Mouse (Mus musculus): ENCODE results near the gene Ergic1. TPM values are rescaled to one million over a fixed set of nuclear protein-coding genes. Genes with fewer than 3 reads are reported as not detected.

The Ergic1 gene
- polyA plus RNA-seq, 1 experiment from 2014 or later: 35.2 TPM

DNA sequence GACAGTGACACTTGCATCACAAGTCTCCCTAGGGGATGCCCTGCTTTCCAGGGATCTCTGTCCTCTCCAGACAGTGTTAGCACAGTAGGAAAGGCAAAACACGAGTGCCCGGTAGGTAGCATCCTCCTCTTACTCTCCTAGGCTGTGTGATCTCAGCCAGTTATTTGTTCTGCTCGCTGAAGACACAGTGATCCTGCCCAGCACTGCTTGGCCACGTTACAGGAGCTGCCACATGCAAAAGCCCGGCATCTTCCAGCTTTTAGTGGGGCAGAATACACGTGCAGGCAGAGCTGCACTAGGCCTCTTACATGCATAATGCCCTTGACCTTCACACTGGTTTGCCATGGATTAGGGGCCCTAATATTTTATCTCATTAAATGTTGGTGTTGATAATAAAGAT is 58.3 kb downstream of the Ergic1 start:
- Histone ChIP-seq H3K4me1 (replicated peaks) (peaks cover 10% of the 10 kb centered on the region), H3K4me3 (replicated peaks) (no peak overlapping the region), H3K27ac (no peak overlapping the region), H3K27me3 (no peaks in the 10 kb centered on the region), H3K9me3 (replicated peaks) (no peaks in the 10 kb centered on the region), H3K4me2 (no peak overlapping the region), H3K36me3 (peaks cover 30% of the 10 kb centered on the region), H3K9ac (no peak overlapping the region)
- DNase-seq (no peak), ATAC-seq (ENCODE audit: low read depth) (no peak)
- WGBS (ENCODE audit: insufficient replicate concordance): 75% methylated on average over 6 of the region's 6 CpGs

DNA sequence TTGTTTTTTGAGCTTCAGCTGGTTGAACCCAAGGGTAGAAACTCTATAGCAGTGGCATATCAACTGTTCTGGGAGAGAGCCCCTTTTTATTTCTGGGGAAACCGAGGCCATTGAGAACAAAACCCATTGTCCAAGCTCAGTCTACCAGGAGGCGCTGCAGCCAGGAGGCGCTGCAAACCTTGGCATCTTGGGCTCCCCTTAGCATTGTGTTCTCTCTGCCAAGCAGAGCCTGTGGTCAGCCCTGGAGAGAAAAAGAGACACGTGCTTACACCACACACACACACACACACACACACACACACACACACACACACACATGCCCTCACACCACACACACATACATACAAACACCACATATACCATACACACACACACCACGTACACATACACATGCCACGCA is 59.0 kb downstream of the Ergic1 start:
- H3K4me3 ChIP-seq (replicated peaks): no peak overlapping the region
- no peak for DNase-seq
- no peak overlapping the region for H3K27ac ChIP-seq
- H3K4me1 ChIP-seq (replicated peaks): peaks cover 10% of the 10 kb centered on the region
- no peak overlapping the region for H3K9ac ChIP-seq
- peaks cover 32% of the 10 kb centered on the region for H3K36me3 ChIP-seq
- no peak overlapping the region for H3K4me2 ChIP-seq
- H3K27me3 ChIP-seq: no peaks in the 10 kb centered on the region
- ATAC-seq (ENCODE audit: low read depth): no peak
- WGBS (ENCODE audit: insufficient replicate concordance): 78% methylated on average over 6 of the region's 6 CpGs
- no peaks in the 10 kb centered on the region for H3K9me3 ChIP-seq (replicated peaks)

DNA sequence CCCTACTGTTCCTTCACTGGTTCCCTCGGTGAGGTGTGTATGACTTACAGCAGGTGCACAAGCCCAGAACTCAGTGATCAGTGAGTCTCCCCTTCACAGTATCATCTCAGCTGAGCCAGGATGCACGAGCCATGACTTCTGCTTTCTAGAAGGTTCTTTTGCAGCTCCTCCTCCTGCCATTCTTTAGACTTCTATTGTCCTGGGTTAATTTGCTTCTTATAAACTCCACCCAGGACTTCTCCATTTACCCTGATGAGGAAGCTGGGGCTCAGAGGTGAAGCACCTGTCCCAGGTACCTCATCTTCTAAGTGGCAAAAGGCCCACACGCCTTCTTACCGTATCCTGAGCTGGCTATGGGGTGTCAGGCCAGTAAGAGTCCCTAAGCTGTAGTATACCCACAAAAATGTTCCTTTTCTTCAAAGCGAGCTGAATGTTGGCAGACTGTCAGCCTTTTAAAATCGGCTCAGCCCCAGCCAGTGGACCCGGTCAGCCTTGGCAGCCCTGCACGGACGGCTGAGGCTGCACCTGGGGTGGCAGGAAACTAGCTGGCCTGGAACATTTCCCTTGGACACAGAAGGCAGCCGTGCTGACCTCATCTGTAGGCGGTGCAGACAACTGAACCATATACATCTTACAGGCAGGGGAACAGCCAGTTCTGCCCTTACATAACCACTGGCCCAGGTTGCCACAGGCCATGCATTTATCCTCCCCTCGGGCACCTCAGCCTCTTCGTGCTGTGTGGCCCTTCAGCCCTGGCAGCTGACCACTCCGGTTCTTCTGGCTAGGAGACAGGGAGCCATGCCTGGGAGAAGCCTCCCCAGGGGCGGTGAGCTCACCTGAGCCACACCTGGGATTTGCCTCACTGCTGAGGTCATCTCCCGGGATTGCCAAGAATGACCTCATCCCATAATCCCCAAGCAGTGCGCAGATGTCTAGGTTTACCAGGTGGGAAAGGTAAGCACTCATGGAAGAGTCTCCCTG is 59.8 kb downstream of the Ergic1 start:
- H3K4me2 ChIP-seq: no peak overlapping the region
- H3K27ac ChIP-seq: no peak overlapping the region
- no peaks in the 10 kb centered on the region for H3K27me3 ChIP-seq
- no peaks in the 10 kb centered on the region for H3K9me3 ChIP-seq (replicated peaks)
- H3K9ac ChIP-seq: no peak overlapping the region
- H3K4me1 ChIP-seq (replicated peaks): peaks cover 10% of the 10 kb centered on the region
- no peak for ATAC-seq (ENCODE audit: low read depth)
- 79% methylated on average over 17 of the region's 17 CpGs for WGBS (ENCODE audit: insufficient replicate concordance)
- no peak for DNase-seq
- no peak overlapping the region for H3K4me3 ChIP-seq (replicated peaks)
- H3K36me3 ChIP-seq: peaks cover 32% of the 10 kb centered on the region

DNA sequence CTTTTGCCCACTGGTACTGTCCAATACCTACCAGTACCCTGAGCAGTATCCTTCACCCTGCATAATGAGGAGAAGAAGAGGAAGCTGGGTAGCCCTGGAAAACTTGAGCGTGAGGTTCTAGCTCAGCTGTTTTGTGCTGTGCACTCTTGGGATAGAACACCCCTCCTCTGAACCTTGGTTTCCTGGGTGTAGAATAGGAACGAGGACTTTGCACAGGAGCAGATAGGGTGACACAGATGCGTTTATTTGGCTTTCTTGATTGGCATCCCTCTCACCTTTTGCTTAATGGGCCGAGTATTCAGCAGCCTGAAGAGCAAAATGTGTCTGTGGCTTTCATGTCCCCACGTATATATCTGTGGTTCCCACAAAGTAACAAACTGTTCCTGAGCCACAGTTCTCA is 60.6 kb downstream of the Ergic1 start:
- H3K4me2 ChIP-seq: no peak overlapping the region
- DNase-seq (no peak), ATAC-seq (ENCODE audit: low read depth) (no peak)
- H3K27ac ChIP-seq: no peak overlapping the region
- WGBS (ENCODE audit: insufficient replicate concordance): 64% methylated on average over 5 of the region's 5 CpGs
- H3K4me1 ChIP-seq (replicated peaks): peaks cover 5% of the 10 kb centered on the region
- H3K9ac ChIP-seq: no peak overlapping the region
- peaks cover 32% of the 10 kb centered on the region for H3K36me3 ChIP-seq
- no peak overlapping the region for H3K4me3 ChIP-seq (replicated peaks)
- no peaks in the 10 kb centered on the region for H3K27me3 ChIP-seq
- no peaks in the 10 kb centered on the region for H3K9me3 ChIP-seq (replicated peaks)

DNA sequence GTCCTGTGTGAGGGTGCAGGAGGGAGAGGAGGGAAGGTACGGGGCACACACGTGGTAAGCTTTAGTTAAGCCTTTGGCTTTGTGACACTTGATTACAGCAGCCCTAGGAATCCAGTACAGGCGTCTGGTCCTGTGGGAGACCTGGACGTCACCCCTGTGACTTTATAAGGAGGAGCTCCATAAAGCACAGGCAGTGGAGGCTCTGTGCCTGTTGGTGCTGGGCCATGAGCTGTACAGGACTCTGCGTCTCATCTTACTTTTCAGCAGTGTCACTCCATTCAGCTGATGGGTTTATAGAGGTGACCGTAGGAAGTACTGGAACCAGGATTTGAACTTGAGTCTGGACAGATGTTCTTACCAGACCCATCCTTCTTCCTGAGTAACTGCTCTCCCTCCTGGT is 62.7 kb downstream of the Ergic1 start:
- H3K4me1 ChIP-seq (replicated peaks): no peaks in the 10 kb centered on the region
- H3K4me3 ChIP-seq (replicated peaks): no peak overlapping the region
- no peaks in the 10 kb centered on the region for H3K27me3 ChIP-seq
- ATAC-seq (ENCODE audit: low read depth) (no peak), DNase-seq (no peak)
- no peak overlapping the region for H3K4me2 ChIP-seq
- H3K9me3 ChIP-seq (replicated peaks): no peaks in the 10 kb centered on the region
- H3K27ac ChIP-seq: no peak overlapping the region
- peaks cover 46% of the 10 kb centered on the region for H3K36me3 ChIP-seq
- H3K9ac ChIP-seq: no peak overlapping the region
- 76% methylated on average over 6 of the region's 6 CpGs for WGBS (ENCODE audit: insufficient replicate concordance)

DNA sequence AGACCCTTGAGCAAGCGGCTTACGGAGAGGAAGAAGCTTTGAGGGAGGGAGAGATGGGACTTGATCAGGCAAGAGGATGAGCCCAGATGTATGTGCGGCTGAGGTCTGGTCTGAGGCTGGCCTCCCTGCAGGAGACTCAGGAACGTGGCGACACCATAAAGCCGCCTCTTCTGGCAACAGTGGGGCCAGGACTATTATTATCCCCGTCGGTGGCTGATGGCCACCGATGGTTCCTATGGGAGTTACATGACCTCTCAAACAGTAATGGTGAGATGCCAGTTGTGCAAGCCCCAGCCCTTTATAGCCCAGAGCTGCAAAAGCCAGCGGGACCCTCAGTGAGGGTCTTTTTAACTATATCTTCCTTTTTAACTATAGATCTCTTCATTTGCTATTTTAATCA is 63.7 kb downstream of the Ergic1 start:
- no peak for DNase-seq
- H3K9ac ChIP-seq: no peak overlapping the region
- no peak for ATAC-seq (ENCODE audit: low read depth)

DNA sequence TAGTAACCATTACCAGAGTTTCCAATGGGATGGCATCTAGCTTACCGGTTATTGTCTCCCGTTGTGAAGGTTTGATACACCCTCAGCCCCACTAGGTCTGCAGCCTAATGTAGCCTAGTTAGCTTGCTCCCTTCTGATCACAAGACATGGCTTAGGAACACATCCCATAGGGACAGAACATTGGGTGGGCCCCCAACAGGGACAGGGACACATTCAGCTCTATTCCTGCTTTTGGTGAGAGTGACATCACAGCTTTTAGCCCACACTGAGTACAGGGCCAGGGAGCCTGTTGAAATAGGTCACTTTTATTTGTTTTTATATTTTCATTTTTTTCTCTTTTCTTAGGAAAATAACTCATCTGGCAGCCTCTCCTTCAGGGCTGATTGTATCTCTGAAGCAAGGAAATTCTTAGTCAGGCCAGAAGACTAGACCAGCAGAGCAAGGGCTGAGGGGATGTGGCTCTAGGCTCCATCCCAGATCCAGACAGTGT is 64.3 kb downstream of the Ergic1 start:
- Histone ChIP-seq H3K27ac (no peak overlapping the region), H3K27me3 (no peaks in the 10 kb centered on the region), H3K4me3 (replicated peaks) (no peak overlapping the region), H3K4me1 (replicated peaks) (no peaks in the 10 kb centered on the region), H3K4me2 (no peak overlapping the region), H3K9ac (no peak overlapping the region), H3K36me3 (peaks cover 60% of the 10 kb centered on the region), H3K9me3 (replicated peaks) (no peaks in the 10 kb centered on the region)
- ATAC-seq (ENCODE audit: low read depth): no peak
- no peak for DNase-seq
- 89% methylated on average over 2 of the region's 2 CpGs for WGBS (ENCODE audit: insufficient replicate concordance)

More for the DNA sequence above, 63.7 kb downstream of the Ergic1 start:
- no peaks in the 10 kb centered on the region for H3K9me3 ChIP-seq (replicated peaks)
- H3K27me3 ChIP-seq: no peaks in the 10 kb centered on the region
- no peak overlapping the region for H3K4me2 ChIP-seq
- H3K4me1 ChIP-seq (replicated peaks): no peaks in the 10 kb centered on the region
- no peak overlapping the region for H3K4me3 ChIP-seq (replicated peaks)
- 88% methylated on average over 10 of the region's 10 CpGs for WGBS (ENCODE audit: insufficient replicate concordance)
- peaks cover 56% of the 10 kb centered on the region for H3K36me3 ChIP-seq
- H3K27ac ChIP-seq: no peak overlapping the region

DNA sequence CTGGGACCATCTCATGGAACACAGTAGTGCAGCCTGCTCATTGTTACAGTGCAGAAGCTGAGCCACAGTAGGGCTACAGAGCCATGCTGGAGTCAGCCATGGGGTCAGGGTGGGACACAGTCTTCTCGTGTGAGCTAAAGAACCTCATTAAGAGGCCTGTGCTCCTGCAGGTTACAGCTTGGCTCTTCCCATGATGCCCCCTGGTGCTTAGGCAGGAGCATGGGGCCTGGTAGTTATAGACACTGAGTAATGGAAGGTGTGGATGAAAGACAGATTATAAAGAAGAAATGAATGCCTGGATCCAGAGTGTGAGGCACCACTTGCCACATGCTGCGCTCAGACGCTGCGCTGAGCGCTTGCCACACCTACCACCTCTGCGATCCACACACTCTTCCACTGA is 67.2 kb downstream of the Ergic1 start:
- H3K9me3 ChIP-seq (replicated peaks): no peaks in the 10 kb centered on the region
- no peak overlapping the region for H3K4me2 ChIP-seq
- no peak overlapping the region for H3K9ac ChIP-seq
- no peaks in the 10 kb centered on the region for H3K4me1 ChIP-seq (replicated peaks)
- no peak for DNase-seq
- no peak for ATAC-seq (ENCODE audit: low read depth)
- no peak overlapping the region for H3K4me3 ChIP-seq (replicated peaks)
- H3K27ac ChIP-seq: no peak overlapping the region
- H3K27me3 ChIP-seq: no peaks in the 10 kb centered on the region
- H3K36me3 ChIP-seq: peaks cover 71% of the 10 kb centered on the region
- 86% methylated on average over 6 of the region's 6 CpGs for WGBS (ENCODE audit: insufficient replicate concordance)

DNA sequence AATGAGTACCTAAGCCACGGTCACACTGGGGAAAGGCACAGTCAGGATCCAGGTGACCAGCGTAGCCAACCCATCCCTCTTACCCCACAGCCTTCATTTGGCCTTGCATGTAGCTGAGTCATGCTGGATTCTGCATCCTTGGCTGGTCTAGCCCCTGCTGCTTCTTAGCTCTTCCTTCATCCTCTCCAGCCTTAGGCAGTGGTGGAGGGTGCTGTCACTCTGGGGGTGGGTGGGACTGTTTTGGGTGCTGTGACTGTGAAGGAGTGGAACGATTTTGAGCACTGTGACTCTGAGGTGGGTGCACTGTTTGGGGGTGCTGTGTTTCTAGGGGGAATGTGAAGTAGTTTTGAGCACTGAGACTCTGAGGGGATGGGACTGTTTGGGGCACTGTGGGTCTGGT is 67.6 kb downstream of the Ergic1 start:
- no peaks in the 10 kb centered on the region for H3K4me1 ChIP-seq (replicated peaks)
- H3K4me3 ChIP-seq (replicated peaks): no peak overlapping the region
- no peaks in the 10 kb centered on the region for H3K9me3 ChIP-seq (replicated peaks)
- no peak for ATAC-seq (ENCODE audit: low read depth)
- no peak overlapping the region for H3K27ac ChIP-seq
- no peaks in the 10 kb centered on the region for H3K27me3 ChIP-seq
- H3K4me2 ChIP-seq: no peak overlapping the region
- H3K36me3 ChIP-seq: peaks cover 72% of the 10 kb centered on the region
- no peak for DNase-seq
- no peak overlapping the region for H3K9ac ChIP-seq
- 86% methylated on average over 3 of the region's 3 CpGs for WGBS (ENCODE audit: insufficient replicate concordance)

DNA sequence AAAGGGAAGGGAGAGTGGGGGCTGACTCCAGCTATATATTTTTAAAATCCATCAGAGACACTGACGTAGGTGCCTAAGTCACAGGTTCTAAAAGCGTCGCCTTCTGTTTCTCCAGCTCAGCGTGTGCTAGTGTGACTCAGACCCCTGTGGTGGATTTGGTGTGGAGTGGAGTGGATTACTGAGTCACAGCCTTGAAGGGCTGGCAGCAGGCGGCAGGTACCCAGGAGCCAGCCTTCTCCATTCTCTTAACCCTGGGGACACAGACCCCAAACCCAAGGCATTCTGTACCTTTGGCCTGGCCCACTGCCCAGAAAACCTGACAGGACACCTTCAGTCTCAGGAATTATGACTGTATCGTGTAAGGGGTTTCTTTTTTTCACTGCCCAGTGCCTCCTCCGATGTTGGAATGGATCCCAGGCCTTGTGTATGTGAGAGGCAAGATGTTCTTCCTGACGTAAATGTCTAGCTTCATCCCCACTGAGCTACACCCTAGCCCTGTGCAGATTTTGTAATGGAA is 70.6 kb downstream of the Ergic1 start:
- DNase-seq (no peak), ATAC-seq (ENCODE audit: low read depth) (no peak)
- Histone ChIP-seq H3K36me3 (peaks cover 72% of the 10 kb centered on the region), H3K4me3 (replicated peaks) (no peak overlapping the region), H3K9ac (no peak overlapping the region), H3K9me3 (replicated peaks) (no peaks in the 10 kb centered on the region), H3K4me2 (no peak overlapping the region), H3K27ac (no peak overlapping the region), H3K4me1 (replicated peaks) (peaks cover 10% of the 10 kb centered on the region), H3K27me3 (no peaks in the 10 kb centered on the region)
- WGBS (ENCODE audit: insufficient replicate concordance): 75% methylated on average over 8 of the region's 8 CpGs

DNA sequence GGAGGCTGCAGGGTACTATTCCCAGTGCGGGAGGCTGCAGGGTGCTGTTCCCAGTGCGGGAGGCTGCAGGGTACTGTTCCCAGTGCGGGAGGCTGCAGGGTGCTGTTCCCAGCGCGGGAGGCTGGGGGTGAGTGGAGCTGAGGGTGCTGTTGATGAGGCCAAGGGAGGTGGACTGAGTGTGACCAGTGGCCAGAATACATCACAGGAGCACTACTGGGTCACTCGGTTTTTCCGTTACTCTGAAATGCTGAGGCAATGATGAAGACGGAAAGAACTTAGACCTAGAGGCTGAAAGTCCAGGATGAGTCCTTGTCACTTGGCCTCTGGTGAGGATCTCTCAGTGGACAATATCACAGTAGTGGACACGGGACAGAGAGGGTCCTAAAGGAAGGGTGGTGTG is 71.9 kb downstream of the Ergic1 start:
- Histone ChIP-seq H3K9ac (no peak overlapping the region), H3K4me2 (no peak overlapping the region), H3K4me3 (replicated peaks) (no peak overlapping the region), H3K4me1 (replicated peaks) (peaks cover 18% of the 10 kb centered on the region), H3K36me3 (peaks cover 59% of the 10 kb centered on the region), H3K9me3 (replicated peaks) (no peaks in the 10 kb centered on the region), H3K27me3 (no peaks in the 10 kb centered on the region), H3K27ac (no peak overlapping the region)
- DNase-seq (no peak), ATAC-seq (ENCODE audit: low read depth) (no peak)
- WGBS (ENCODE audit: insufficient replicate concordance): 84% methylated on average over 9 of the region's 9 CpGs

DNA sequence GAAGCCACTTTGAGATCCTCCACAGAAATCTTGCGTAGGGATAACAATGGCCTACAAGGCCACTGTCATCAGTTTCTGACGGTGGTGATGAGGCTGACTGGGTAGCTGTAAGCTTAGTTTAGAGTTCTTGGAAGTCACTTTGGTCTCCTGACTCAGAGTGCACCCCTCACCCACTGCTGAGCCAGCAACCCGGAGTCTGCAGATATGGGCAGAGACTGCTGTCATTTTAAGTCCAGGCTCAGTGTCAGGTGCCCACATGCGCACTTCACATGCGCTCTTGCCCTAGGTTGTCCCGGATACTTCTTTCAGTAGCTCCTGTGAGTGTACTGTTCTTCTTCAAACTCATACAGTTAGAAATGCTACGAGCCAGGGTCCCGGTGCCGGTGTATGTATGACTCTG is 72.6 kb downstream of the Ergic1 start:
- Histone ChIP-seq H3K4me3 (replicated peaks) (no peak overlapping the region), H3K27me3 (no peaks in the 10 kb centered on the region), H3K36me3 (peaks cover 57% of the 10 kb centered on the region), H3K4me2 (no peak overlapping the region), H3K9me3 (replicated peaks) (no peaks in the 10 kb centered on the region), H3K4me1 (replicated peaks) (peaks cover 23% of the 10 kb centered on the region), H3K27ac (no peak overlapping the region), H3K9ac (no peak overlapping the region)
- DNase-seq (no peak), ATAC-seq (ENCODE audit: low read depth) (no peak)
- 82% methylated on average over 9 of the region's 9 CpGs for WGBS (ENCODE audit: insufficient replicate concordance)

All from liver, embryonic 13.5 days (tissue).